Mouse (Mus musculus) large intestine, adult 2 months (tissue): Measurements from ENCODE around the gene Emilin1. TPM values are rescaled to one million over a fixed set of nuclear protein-coding genes. Genes with fewer than 3 reads are reported as not detected.
A peak's percentile ranks its signal among the peaks of the same experiment; 100 is the strongest.

Experiments
- DNase-seq: peaks from one replicate; pipeline ENCODE4 v3.0.0-alpha.2; 2012; ENCODE audit warnings: low read depth, low spot score
- WGBS: fragments of 180-500 bp; shearing (Covaris S2); methylation state at CpG from one replicate; pipeline ENCODE4 v1.1.7; 2018; 5-methylcytosine and 5-hydroxymethylcytosine counted together
- polyA plus RNA-seq: library from polyadenylated mRNA; depleted of rRNA; stranded (reverse); fragments of >200 nt; gene quantifications from 2 replicates; pipeline ENCODE4 v1.2.3, GENCODE M21; 2012

Gene Emilin1
- polyA plus RNA-seq, 1 experiment, result 48.6 TPM

DNA sequence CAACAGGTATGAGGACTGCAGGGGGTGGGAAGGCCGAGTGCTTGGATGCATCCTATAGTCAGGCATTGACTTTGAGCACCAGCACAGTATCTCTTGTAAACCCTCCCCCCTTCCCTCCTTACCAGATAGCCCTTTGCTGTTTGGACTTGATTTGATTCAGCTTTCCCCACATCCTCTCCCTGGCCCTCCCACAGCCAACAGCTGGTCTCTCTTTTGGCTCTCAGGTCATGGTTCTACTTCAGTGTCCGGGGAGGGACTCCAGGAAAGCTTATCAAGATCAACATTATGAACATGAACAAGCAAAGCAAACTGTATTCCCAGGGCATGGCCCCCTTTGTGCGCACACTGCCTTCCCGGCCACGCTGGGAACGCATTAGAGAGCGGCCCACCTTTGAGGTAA lies 22.8 kb upstream of the Emilin1 start:
- 71% methylated on average over 7 of the region's 7 CpGs for WGBS
- DNase-seq, result no peak

GRCm38 (mm10) chr5:30901860-30902259 lies 11.3 kb upstream of the Emilin1 start:
- WGBS, result 83% methylated on average over 5 of the region's 5 CpGs
- no peak for DNase-seq

DNA sequence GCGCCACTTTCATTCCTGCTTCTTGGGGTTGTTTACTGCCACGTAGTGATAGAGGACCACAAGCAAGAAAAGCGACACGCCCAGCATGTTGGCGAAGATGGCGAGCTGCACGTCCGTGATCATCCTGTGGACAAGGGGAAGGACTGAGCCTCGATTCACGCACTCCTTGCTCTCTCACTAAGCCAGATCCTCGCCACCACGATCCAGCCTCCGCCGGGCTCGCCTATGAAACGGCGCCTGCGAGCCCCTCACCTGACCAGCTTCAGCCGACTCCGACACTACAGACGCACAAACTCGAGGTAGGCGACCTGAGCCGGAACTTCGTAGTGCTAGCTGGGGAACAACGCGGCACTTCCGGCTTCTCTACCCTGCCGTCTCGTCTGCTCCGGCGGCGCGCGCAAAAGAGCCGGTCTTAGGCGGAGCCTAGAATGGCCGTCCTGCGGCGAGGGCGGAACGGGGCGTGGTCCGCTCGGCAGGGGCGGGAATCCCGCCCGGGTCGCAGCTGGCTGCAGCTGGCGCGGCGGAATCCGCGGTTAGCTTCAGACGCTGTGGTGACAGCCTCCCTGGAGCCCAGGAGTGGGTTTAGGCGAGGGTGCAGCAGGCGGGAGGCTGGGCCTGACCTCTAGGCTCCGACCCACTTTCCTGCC lies 5.7 kb upstream of the Emilin1 start, which contains the start of gene Ost4:
Gene Ost4 (minus strand): TSS at position 376 of the 647 bp plus-strand sequence.
- WGBS, result under 1% methylated on average over 58 of the region's 58 CpGs
- DNase-seq, result peak; percentile 78

DNA sequence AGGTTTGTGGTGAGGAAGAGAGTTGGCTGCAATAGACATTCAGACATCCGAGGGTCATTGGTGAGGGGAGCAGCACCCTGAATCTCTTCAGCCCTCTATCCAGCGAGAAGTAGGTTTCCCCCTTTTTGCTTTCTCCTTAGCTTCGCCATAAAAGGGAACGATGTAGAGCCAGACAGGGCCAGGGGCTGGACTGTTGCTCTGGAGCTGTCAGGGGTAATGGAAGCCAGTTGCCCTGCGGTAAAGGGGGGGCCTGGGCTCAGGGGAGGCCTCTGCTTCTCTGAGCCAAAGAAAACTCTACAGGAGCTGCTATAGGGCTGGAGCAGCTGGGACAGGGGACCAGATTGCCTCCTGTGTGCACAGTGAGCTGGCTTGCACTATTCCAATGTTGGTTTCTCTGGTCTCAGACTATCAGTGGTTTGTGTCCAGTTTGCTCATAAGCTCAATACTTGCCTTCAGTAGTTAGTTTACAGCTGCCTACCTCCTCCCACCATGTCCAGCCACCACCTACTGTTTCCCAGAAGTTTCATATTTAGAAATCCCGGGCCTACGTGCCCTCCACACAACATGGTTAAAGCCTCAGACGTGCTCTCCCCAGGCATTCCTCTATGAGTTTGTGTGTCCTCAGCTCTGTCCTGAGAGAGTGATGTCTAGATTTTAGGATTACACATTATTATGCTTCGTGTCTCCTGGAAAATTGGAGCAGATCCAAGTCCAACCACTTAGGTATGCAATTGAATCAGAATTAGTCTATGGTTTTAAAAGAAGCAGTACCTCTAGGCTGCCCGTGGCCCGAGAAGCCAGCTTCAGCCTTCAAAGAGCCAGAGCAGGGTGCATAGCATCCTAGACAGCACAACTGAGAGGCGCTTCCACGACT lies 4.5 kb upstream of the Emilin1 start:
- DNase-seq, result no peak
- WGBS, result 28% methylated on average over 13 of the region's 13 CpGs

- 9% methylated on average over 7 of the region's 7 CpGs for WGBS
Observed at GRCm38 (mm10) chr5:30909300-30909659, 3.9 kb upstream of the Emilin1 start.

DNA sequence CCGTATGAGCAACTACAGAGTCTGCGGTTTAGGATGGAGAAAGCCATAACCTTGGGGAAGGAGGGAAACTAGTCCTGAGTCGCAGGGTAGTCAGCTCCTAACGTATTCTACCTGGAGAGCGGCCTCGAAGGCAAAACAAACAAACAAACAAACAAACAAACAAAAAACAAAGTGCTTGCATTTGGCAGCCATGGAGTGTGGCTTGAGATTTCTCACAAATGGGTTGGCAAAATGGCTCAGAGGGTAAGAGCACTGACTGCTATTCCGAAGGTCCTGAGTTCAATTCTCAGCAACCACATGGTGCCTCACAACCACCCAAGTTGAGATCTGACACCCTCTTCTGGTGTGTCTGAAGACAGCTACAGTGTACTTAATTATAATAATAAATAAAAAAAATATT lies 3.3 kb upstream of the Emilin1 start:
- WGBS, result 71% methylated on average over 7 of the region's 7 CpGs
- DNase-seq, result no peak

More at GRCm38 (mm10) chr5:30909300-30909659, 3.9 kb upstream of the Emilin1 start:
- DNase-seq, result peak; percentile 50

GRCm38 (mm10) chr5:30910481-30910880 lies 2.7 kb upstream of the Emilin1 start:
- no peak for DNase-seq

GRCm38 (mm10) chr5:30912156-30912555 lies 1.0 kb upstream of the Emilin1 start:
- 71% methylated on average over 5 of the region's 5 CpGs for WGBS
- no peak for DNase-seq

- DNase-seq, result no peak
- WGBS, result 65% methylated on average over 7 of the region's 7 CpGs
Observed at GRCm38 (mm10) chr5:30914101-30914635, 966 bp downstream of the Emilin1 start.

GRCm38 (mm10) chr5:30914849-30915248 lies 1.6 kb downstream of the Emilin1 start:
- WGBS, result 67% methylated on average over 6 of the region's 6 CpGs
- no peak for DNase-seq

DNA sequence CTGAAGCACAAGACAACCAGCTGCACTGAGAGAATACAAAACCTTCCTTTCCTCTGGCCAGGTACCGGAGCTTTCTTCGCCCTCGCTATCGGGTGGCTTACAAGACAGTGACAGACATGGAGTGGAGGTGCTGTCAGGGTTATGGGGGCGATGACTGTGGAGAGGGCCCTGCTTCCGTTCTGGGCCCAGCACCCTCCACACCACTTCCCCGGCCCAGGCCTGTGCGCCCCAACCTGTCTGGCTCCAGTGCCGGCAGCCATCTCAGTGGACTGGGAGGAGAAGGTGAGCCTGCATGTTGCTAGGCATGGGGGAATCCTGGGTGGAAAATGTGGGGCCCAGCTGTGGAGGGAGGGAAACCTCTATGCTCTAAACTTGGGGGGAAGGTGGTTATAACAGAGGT lies 2.3 kb downstream of the Emilin1 start:
- WGBS, result 61% methylated on average over 9 of the region's 9 CpGs
- no peak for DNase-seq

DNA sequence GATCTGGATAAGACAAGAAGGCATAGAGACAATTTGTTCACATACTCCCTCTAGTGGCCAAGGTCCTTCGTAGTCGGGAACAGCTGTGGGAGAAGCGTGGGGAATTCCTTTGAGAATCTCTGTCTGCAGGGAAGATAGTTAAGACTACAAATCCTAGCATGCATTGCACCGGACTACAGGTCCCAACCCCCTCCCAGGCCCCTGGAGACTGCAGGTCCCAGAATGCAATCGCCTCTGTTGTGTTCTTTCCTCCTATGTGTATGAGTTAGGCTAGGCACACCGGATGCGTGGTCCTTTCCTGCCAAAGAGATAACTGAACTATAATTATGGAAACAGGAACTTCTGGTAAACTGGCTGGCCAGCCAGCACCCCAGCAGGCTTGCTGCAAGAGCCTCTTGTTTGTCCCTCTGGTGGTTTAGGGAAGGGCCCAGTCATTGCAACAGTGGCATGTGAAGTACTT lies 2.8 kb downstream of the Emilin1 start:
- DNase-seq, result peak; percentile 87
- 2% methylated on average over 7 of the region's 7 CpGs for WGBS

GRCm38 (mm10) chr5:30916841-30917240 lies 3.6 kb downstream of the Emilin1 start:
- DNase-seq, result no peak
- WGBS, result 95% methylated on average over 9 of the region's 9 CpGs

GRCm38 (mm10) chr5:30917348-30917747 lies 4.1 kb downstream of the Emilin1 start:
- no peak for DNase-seq
- 93% methylated on average over 11 of the region's 11 CpGs for WGBS

GRCm38 (mm10) chr5:30917891-30918670 lies 4.9 kb downstream of the Emilin1 start:
- no peak for DNase-seq
- WGBS, result 87% methylated on average over 31 of the region's 31 CpGs

- DNase-seq, result no peak
- 86% methylated on average over 8 of the region's 8 CpGs for WGBS
Observed at GRCm38 (mm10) chr5:30918691-30919090, 5.5 kb downstream of the Emilin1 start.

DNA sequence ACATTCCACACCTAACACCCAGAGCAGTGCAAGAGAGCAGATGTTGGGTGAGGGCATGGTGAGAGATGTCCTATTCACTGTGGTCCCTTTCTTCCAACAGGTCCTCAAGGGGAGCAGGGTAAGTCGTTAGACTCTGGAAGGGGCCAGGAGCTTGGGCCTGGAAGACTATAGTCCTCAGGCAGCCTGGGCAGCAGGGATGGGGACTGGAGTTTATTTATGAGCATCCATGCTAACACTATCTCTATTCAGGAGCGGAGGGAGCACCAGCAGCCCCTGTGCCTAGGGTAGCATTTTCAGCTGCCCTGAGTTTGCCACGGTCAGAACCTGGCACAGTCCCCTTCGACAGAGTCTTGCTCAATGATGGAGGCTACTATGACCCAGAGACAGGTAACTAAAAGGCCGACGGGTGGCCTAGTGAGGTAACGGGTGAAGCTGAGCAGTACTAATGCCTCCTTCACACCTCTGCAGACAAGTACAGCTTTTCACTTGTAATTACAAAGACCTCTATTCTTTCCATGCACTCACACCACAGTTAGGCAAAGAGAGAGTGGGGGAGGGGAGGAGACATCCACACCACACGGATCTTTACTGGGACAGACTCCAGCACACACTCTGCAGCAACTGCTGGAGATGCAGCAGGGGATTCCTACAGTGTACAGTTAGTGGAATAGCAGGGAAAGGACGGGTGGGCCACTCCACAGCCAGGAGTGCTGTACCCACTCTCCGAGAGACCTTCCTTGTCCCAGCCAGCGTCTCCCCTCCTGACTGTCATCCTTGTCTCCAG lies 6.8 kb downstream of the Emilin1 start:
- DNase-seq, result no peak
- WGBS, result 63% methylated on average over 11 of the region's 11 CpGs

- WGBS, result 26% methylated on average over 19 of the region's 19 CpGs
- DNase-seq, result no peak
Observed at GRCm38 (mm10) chr5:30920621-30921020, 7.4 kb downstream of the Emilin1 start.
